Mouse (Mus musculus) A20 (cell line): Measurements from ENCODE around the gene Ism1.
A peak's percentile ranks its signal among the peaks of the same experiment; 100 is the strongest.

Experiments
- DNase-seq: peaks from one replicate; pipeline ENCODE4 v3.0.0-alpha.2; 2011; ENCODE audit warnings: low read depth, low spot score

Ism1 gene

GRCm38 (mm10) chr2:139712046-139712445 lies 34.1 kb downstream of the Ism1 start:
- DNase-seq = no peak

- no peak for DNase-seq
These were observed 36.2 kb downstream of the Ism1 start for GRCm38 (mm10) chr2:139714206-139714605.

- no peak for DNase-seq
These were observed 39.8 kb downstream of the Ism1 start for GRCm38 (mm10) chr2:139717772-139718171.

- DNase-seq = peak; percentile 41
These were observed 44.7 kb downstream of the Ism1 start for GRCm38 (mm10) chr2:139722700-139723099.

- DNase-seq = no peak
These were observed 45.3 kb downstream of the Ism1 start for GRCm38 (mm10) chr2:139723304-139723703.

GRCm38 (mm10) chr2:139724202-139724838 lies 46.3 kb downstream of the Ism1 start:
- no peak for DNase-seq

GRCm38 (mm10) chr2:139725328-139725727 lies 47.4 kb downstream of the Ism1 start:
- DNase-seq = peak; percentile 7

GRCm38 (mm10) chr2:139728060-139728459 lies 50.1 kb downstream of the Ism1 start:
- DNase-seq = no peak

- no peak for DNase-seq
These were observed 51.4 kb downstream of the Ism1 start for GRCm38 (mm10) chr2:139729377-139729776.

GRCm38 (mm10) chr2:139742381-139742780 lies 64.4 kb downstream of the Ism1 start:
- DNase-seq = no peak

GRCm38 (mm10) chr2:139757021-139757420 lies 79.0 kb downstream of the Ism1 start:
- DNase-seq = no peak

- DNase-seq = no peak
These were observed 79.5 kb downstream of the Ism1 start for GRCm38 (mm10) chr2:139757456-139757855.

- DNase-seq = no peak
These were observed 86.4 kb downstream of the Ism1 start for GRCm38 (mm10) chr2:139764355-139764754.

- no peak for DNase-seq
These were observed 97.1 kb downstream of the Ism1 start for GRCm38 (mm10) chr2:139774949-139775570.

- DNase-seq = no peak
These were observed 98.7 kb downstream of the Ism1 start for GRCm38 (mm10) chr2:139776644-139777043.

GRCm38 (mm10) chr2:139778283-139778682 lies 100.3 kb downstream of the Ism1 start:
- peak; percentile 59 for DNase-seq

GRCm38 (mm10) chr2:139783318-139783850 lies 105.4 kb downstream of the Ism1 start:
- DNase-seq = no peak

- no peak for DNase-seq
These were observed 106.5 kb downstream of the Ism1 start for GRCm38 (mm10) chr2:139784465-139784864.

- no peak for DNase-seq
These were observed 107.0 kb downstream of the Ism1 start for GRCm38 (mm10) chr2:139784946-139785345.

- no peak for DNase-seq
These were observed 110.7 kb downstream of the Ism1 start for GRCm38 (mm10) chr2:139788658-139789057.

GRCm38 (mm10) chr2:139792345-139793120 lies 114.6 kb downstream of the Ism1 start:
- no peak for DNase-seq

- DNase-seq = no peak
These were observed 126.1 kb downstream of the Ism1 start for GRCm38 (mm10) chr2:139804041-139804440.
